Mouse (Mus musculus) liver, adult (tissue): Measurements from ENCODE around the gene Stat2.

Experiments
- GATA4 ChIP-seq: IDR thresholded peaks from 2 replicates; pipeline ENCODE4 v1.6.1; 2014; ENCODE audit warnings: mild to moderate bottlenecking, low read length; ENCODE audit not compliant: insufficient replicate concordance

The Stat2 gene

GRCm38 (mm10) chr10:128280943-128281342 lies 10.6 kb downstream of the Stat2 start:
- no peak for TF ChIP-seq GATA4

- no peak for TF ChIP-seq GATA4
Observed at GRCm38 (mm10) chr10:128281682-128282081, 11.3 kb downstream of the Stat2 start.

GRCm38 (mm10) chr10:128282886-128283450 lies 12.6 kb downstream of the Stat2 start:
- no peak for TF ChIP-seq GATA4

- no peak for TF ChIP-seq GATA4
Observed at GRCm38 (mm10) chr10:128283604-128284579, 13.5 kb downstream of the Stat2 start.

- no peak for TF ChIP-seq GATA4
Observed at GRCm38 (mm10) chr10:128296370-128297090, 26.2 kb downstream of the Stat2 start.

GRCm38 (mm10) chr10:128297221-128297620 lies 26.9 kb downstream of the Stat2 start:
- TF ChIP-seq GATA4, result no peak

GRCm38 (mm10) chr10:128297622-128298021 lies 27.3 kb downstream of the Stat2 start:
- TF ChIP-seq GATA4, result no peak

GRCm38 (mm10) chr10:128298243-128298642 lies 27.9 kb downstream of the Stat2 start:
- no peak for TF ChIP-seq GATA4

- no peak for TF ChIP-seq GATA4
Observed at GRCm38 (mm10) chr10:128298702-128299171, 28.4 kb downstream of the Stat2 start, which contains the start of gene Il23a. Il23a (minus strand) TSS chr10:128298752.

GRCm38 (mm10) chr10:128302357-128302756 lies 32.0 kb downstream of the Stat2 start:
- no peak for TF ChIP-seq GATA4

GRCm38 (mm10) chr10:128302785-128303125 lies 32.4 kb downstream of the Stat2 start:
- no peak for TF ChIP-seq GATA4

GRCm38 (mm10) chr10:128303126-128304021 lies 33.0 kb downstream of the Stat2 start, which contains the start of gene Pan2:
Pan2 (plus strand) TSS chr10:128303335.
- TF ChIP-seq GATA4, result no peak; the same call in 1 of the 2 replicates

- TF ChIP-seq GATA4, result no peak
Observed at GRCm38 (mm10) chr10:128309654-128310053, 39.3 kb downstream of the Stat2 start.

- no peak for TF ChIP-seq GATA4
Observed at GRCm38 (mm10) chr10:128310177-128310576, 39.8 kb downstream of the Stat2 start.
